Mouse (Mus musculus) brain, embryonic 14.5 days (tissue): ENCODE results near the gene Wnt9a. TPM values are rescaled to one million over a fixed set of nuclear protein-coding genes. Genes with fewer than 3 reads are reported as not detected.
"Not testable (repeated sequence)": the region's sequence is repeated elsewhere in the genome, so short reads cannot be mapped to it uniquely, and the experiment has no call there.

Experiments used
- DNase-seq: peaks from one replicate; pipeline ENCODE4 v3.0.0-alpha.2; 2011; ENCODE audit warnings: low read depth
- CTCF ChIP-seq: fragments of 200-500 bp; IDR thresholded peaks from 2 replicates; pipeline ENCODE4 v1.5.1; 2012; ENCODE audit warnings: inconsistent platforms, mild to moderate bottlenecking, moderate library complexity, borderline replicate concordance; ENCODE audit not compliant: insufficient read depth, insufficient read length; ENCODE audit errors: extremely low read depth
- POLR2A ChIP-seq: fragments of 200-500 bp; IDR thresholded peaks from 2 replicates; pipeline ENCODE4 v1.6.1; 2012; ENCODE audit warnings: mild to moderate bottlenecking, inconsistent platforms, borderline replicate concordance; ENCODE audit not compliant: poor library complexity, insufficient read depth, insufficient read length, severe bottlenecking; ENCODE audit errors: extremely low read depth
- polyA plus RNA-seq: library from polyadenylated mRNA; depleted of rRNA; stranded (reverse); fragments of >200 nt; gene quantifications from 2 replicates; pipeline ENCODE4 v1.2.3, GENCODE M21; 2012

Gene Wnt9a
- polyA plus RNA-seq, 1 experiment = 4.5 TPM

GRCm38 (mm10) chr11:59282933-59283332 lies 23.8 kb upstream of the Wnt9a start:
- DNase-seq = peak; percentile 88
- no peak for TF ChIP-seq CTCF

GRCm38 (mm10) chr11:59284146-59284545 lies 22.6 kb upstream of the Wnt9a start:
- no peak for DNase-seq
- TF ChIP-seq CTCF = no peak
- no peak for TF ChIP-seq POLR2A

- no peak for DNase-seq
- TF ChIP-seq POLR2A (no peak), CTCF (no peak)
Measured at GRCm38 (mm10) chr11:59289706-59290105, 17.0 kb upstream of the Wnt9a start.

GRCm38 (mm10) chr11:59290702-59291303 lies 15.9 kb upstream of the Wnt9a start, which contains the start of gene Wnt3a:
TSS of gene Wnt3a (minus strand) at chr11:59290752.
- TF ChIP-seq CTCF = no peak
- no peak for TF ChIP-seq POLR2A

GRCm38 (mm10) chr11:59293616-59294015 lies 13.1 kb upstream of the Wnt9a start:
- TF ChIP-seq CTCF = peak; percentile 71
- no peak for TF ChIP-seq POLR2A

More at GRCm38 (mm10) chr11:59290702-59291303, 15.9 kb upstream of the Wnt9a start, which contains the start of gene Wnt3a:
- no peak for DNase-seq

GRCm38 (mm10) chr11:59297941-59298340 lies 8.8 kb upstream of the Wnt9a start:
- peak; percentile 83 for DNase-seq
- TF ChIP-seq POLR2A (no peak), CTCF (peak; percentile 76; the same call in 1 of the 2 replicates)

More at GRCm38 (mm10) chr11:59293616-59294015, 13.1 kb upstream of the Wnt9a start:
- peak; percentile 71 for DNase-seq

- no peak for TF ChIP-seq POLR2A
- peak; percentile 56; the same call in 1 of the 2 replicates for TF ChIP-seq CTCF
- no peak for DNase-seq
Measured at GRCm38 (mm10) chr11:59300185-59300584, 6.5 kb upstream of the Wnt9a start.

- not testable (repeated sequence) for DNase-seq
Measured at GRCm38 (mm10) chr11:59301053-59301452, 5.7 kb upstream of the Wnt9a start.

- DNase-seq = peak; percentile 96
Measured at GRCm38 (mm10) chr11:59302700-59303569, 3.8 kb upstream of the Wnt9a start.

GRCm38 (mm10) chr11:59305008-59305820 lies 1.5 kb upstream of the Wnt9a start:
- no peak for TF ChIP-seq POLR2A
- no peak for TF ChIP-seq CTCF
- no peak for DNase-seq

More at GRCm38 (mm10) chr11:59302700-59303569, 3.8 kb upstream of the Wnt9a start:
- TF ChIP-seq CTCF (peak; percentile 82), POLR2A (no peak)

GRCm38 (mm10) chr11:59305821-59306215 lies 910 bp upstream of the Wnt9a start:
- no peak for DNase-seq
- TF ChIP-seq CTCF (no peak), POLR2A (no peak)
